Mouse (Mus musculus): Measurements from ENCODE around the gene Elovl7.

DNA sequence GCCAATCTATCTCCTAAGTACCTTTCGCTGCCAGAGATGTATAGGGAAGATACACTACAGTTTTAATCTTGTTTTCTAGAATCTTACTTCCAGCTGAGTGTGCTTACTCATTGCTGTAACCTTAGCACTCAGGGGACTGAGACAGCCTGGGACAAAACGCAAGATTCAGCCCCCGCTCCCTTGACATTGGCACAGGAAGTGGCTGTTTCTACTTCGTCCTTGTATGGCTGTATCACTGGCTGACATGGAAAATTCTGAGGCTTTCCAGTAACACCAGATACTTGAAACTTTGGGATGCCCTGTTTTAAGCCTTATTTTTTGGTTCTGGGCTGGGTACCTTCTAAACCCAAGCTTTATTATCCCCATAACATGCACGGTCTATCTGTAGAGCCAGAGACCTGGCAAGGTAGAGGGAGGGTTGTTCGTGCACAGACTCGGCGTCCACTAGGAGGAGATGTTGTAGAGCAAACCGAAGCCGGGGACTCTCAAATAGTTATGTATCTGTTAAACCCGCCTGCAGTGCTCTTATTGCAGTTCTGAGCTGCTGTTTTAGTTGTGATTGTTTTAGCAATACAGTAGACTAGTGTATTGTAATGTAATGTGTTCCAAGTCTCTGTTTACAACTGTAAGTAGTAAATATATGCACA is 23.0 kb upstream of the Elovl7 start:
- peak; percentile 66 for TF ChIP-seq CTCF (IDR thresholded peaks at IDR 0.05; ENCODE audit: low read depth, low read length)
- no peak for TF ChIP-seq POLR2A (IDR thresholded peaks at IDR 0.05; ENCODE audit: insufficient read depth, low read length)
- no peak for TF ChIP-seq EP300 (IDR thresholded peaks at IDR 0.05; ENCODE audit: insufficient read depth, low read depth, low read length)
